Mouse (Mus musculus): Measurements from ENCODE around the gene Pnp. TPM values are rescaled to one million over a fixed set of nuclear protein-coding genes. Genes with fewer than 3 reads are reported as not detected.
"Not testable (repeated sequence)": the region's sequence is repeated elsewhere in the genome, so short reads cannot be mapped to it uniquely, and the experiment has no call there.

The Pnp gene
- polyA plus RNA-seq, 1 experiment, result 219 TPM

- H3K4me1 ChIP-seq (ENCODE audit: control insufficient read depth, insufficient read depth, low read length), result peaks cover 15% of the 10 kb centered on the region
- no peak overlapping the region for H3K4me3 ChIP-seq (ENCODE audit: insufficient read depth, low read length)
- H3K27ac ChIP-seq (ENCODE audit: insufficient read depth, low read depth, low read length), result peak overlapping the region; percentile 18
- TF ChIP-seq CTCF (IDR thresholded peaks at IDR 0.05; ENCODE audit: low read depth, low read length) (no peak), POLR2A (IDR thresholded peaks at IDR 0.05; ENCODE audit: borderline replicate concordance, low read depth, low read length) (no peak)
Measured at GRCm38 (mm10) chr14:50997999-50998666, 67.3 kb downstream of the Pnp start.

DNA sequence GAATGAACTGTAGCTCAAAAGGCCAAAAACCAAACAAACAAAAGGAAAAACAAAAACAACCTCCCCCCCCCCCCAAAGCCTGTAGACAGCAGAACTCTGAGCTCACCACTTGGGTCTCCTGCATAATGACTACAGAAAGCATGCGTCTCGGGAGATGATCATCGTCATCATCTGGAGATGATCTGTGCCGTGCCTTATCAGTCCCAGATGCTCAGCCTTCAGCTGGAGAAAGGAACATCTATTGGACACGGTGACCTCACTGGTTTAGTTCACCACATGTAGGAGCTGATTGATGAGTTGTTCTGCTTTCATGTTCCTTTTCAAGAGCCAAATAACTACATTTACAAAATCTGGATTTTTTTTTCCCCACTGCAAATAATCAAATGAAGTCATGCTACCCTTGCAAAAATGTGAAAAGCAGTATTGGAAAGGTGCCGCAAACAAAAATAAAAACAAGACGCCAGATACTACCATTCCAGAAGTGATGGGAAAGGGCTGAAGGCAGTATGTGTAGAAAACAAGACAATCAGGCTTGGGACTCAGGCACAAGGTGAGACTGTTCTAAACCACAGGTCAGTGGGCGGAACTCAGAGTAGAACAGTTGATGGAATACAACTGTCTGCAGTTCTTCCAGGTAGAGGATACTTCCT is 76.4 kb downstream of the Pnp start, which contains the start of gene Rnase10:
Gene Rnase10 (plus strand): TSS at position 600 of the 650 bp plus-strand sequence.
- Histone ChIP-seq H3K4me3 (ENCODE audit: insufficient read depth, low read length) (no peak within 1 kb of the TSS), H3K4me1 (ENCODE audit: control insufficient read depth, insufficient read depth, low read length) (peaks cover 17% of the 10 kb centered on the region), H3K27ac (ENCODE audit: insufficient read depth, low read depth, low read length) (no peak within 1 kb of the TSS)
- TF ChIP-seq POLR2A (IDR thresholded peaks at IDR 0.05; ENCODE audit: borderline replicate concordance, low read depth, low read length) (no peak), CTCF (IDR thresholded peaks at IDR 0.05; ENCODE audit: low read depth, low read length) (no peak)

DNA sequence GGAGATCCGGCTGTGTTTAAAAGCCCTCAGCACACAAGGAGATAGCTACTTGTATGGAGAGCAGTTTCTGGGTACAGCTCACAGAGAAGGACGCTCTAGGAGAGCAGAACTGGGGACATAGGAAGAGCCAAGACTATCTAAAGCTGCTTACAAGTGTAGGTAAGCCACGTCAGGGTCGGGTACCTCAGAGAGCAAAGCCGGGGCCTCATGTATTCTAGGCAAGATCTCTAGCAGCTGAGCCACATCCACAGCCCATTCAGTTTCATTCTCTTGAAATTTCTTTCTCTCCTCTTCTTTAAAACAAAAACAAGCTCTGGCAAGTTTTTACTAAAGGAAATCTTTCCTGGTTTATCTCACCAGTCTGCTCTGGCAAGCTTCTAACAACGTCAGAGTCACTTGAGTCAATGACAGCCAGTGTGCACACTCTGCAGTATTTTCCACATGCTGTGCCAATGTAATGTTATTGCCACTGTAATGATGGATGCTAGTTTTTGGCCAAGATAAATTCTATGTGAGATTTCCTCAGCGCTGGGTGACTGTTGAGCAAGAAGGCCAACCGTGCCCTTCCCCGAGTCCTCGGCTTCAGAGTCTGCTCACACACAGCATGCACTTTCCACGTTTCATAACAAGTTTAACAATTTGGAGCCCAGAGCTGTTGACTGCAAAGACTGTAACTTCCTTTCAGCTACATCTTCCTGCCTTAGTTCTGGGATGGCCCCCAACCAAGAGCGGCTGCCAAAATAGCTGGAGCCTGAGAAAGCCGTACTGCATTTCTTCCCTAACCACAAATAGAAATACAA is 77.2 kb downstream of the Pnp start:
- H3K27ac ChIP-seq (ENCODE audit: insufficient read depth, low read depth, low read length), result no peak overlapping the region
- H3K4me3 ChIP-seq (ENCODE audit: insufficient read depth, low read length), result no peak overlapping the region
- TF ChIP-seq CTCF (IDR thresholded peaks at IDR 0.05; ENCODE audit: low read depth, low read length) (no peak), POLR2A (IDR thresholded peaks at IDR 0.05; ENCODE audit: borderline replicate concordance, low read depth, low read length) (no peak)
- peaks cover 17% of the 10 kb centered on the region for H3K4me1 ChIP-seq (ENCODE audit: control insufficient read depth, insufficient read depth, low read length)

- no peak for TF ChIP-seq POLR2A (IDR thresholded peaks at IDR 0.05; ENCODE audit: borderline replicate concordance, low read depth, low read length)
- TF ChIP-seq CTCF (IDR thresholded peaks at IDR 0.05; ENCODE audit: low read depth, low read length), result no peak
- H3K4me1 ChIP-seq (ENCODE audit: control insufficient read depth, insufficient read depth, low read length), result peaks cover 17% of the 10 kb centered on the region
- no peak overlapping the region for H3K4me3 ChIP-seq (ENCODE audit: insufficient read depth, low read length)
- H3K27ac ChIP-seq (ENCODE audit: insufficient read depth, low read depth, low read length), result no peak overlapping the region
Measured at GRCm38 (mm10) chr14:51008781-51009180, 77.9 kb downstream of the Pnp start.

GRCm38 (mm10) chr14:51009572-51009971 is 78.7 kb downstream of the Pnp start:
- peaks cover 13% of the 10 kb centered on the region for H3K4me1 ChIP-seq (ENCODE audit: control insufficient read depth, insufficient read depth, low read length)
- no peak for TF ChIP-seq CTCF (IDR thresholded peaks at IDR 0.05; ENCODE audit: low read depth, low read length)
- no peak for TF ChIP-seq POLR2A (IDR thresholded peaks at IDR 0.05; ENCODE audit: borderline replicate concordance, low read depth, low read length)
- H3K4me3 ChIP-seq (ENCODE audit: insufficient read depth, low read length), result no peak overlapping the region
- H3K27ac ChIP-seq (ENCODE audit: insufficient read depth, low read depth, low read length), result no peak overlapping the region

GRCm38 (mm10) chr14:51014724-51015123 is 83.8 kb downstream of the Pnp start:
- H3K4me1 ChIP-seq (ENCODE audit: control insufficient read depth, insufficient read depth, low read length); H3K4me3 ChIP-seq (ENCODE audit: insufficient read depth, low read length); H3K27ac ChIP-seq (ENCODE audit: insufficient read depth, low read depth, low read length): not testable (repeated sequence)

Other genes starting within 250 kb of the Pnp start
- gene Olfr747, start 237.9 kb upstream of the Pnp start, polyA plus RNA-seq (2012; ENCODE audit: insufficient read depth, insufficient read length, missing spikeins), result not detected in 2 replicates
- gene Olfr748, start 223.7 kb upstream of the Pnp start, polyA plus RNA-seq (2012; ENCODE audit: insufficient read depth, insufficient read length, missing spikeins), result not detected in 2 replicates
- gene Olfr749, start 186.0 kb upstream of the Pnp start, polyA plus RNA-seq (2012; ENCODE audit: insufficient read depth, insufficient read length, missing spikeins), result not detected in 2 replicates
- gene Ttc5, start 145.6 kb upstream of the Pnp start, polyA plus RNA-seq (2012; ENCODE audit: insufficient read depth, insufficient read length, missing spikeins), result 49.3 and 55.7 TPM in 2 replicates
- not detected in 2 replicates for gene Ccnb1ip1, start 123.3 kb upstream of the Pnp start, polyA plus RNA-seq (2012; ENCODE audit: insufficient read depth, insufficient read length, missing spikeins)
- gene Parp2, start 123.2 kb upstream of the Pnp start, polyA plus RNA-seq (2012; ENCODE audit: insufficient read depth, insufficient read length, missing spikeins), result 75.2 and 77.4 TPM in 2 replicates
- 206 and 269 TPM in 2 replicates for gene Tep1, start 60.5 kb upstream of the Pnp start, polyA plus RNA-seq (2012; ENCODE audit: insufficient read depth, insufficient read length, missing spikeins)
- 2.0 and 2.1 TPM in 2 replicates for gene Klhl33, start 33.6 kb upstream of the Pnp start, polyA plus RNA-seq (2012; ENCODE audit: insufficient read depth, insufficient read length, missing spikeins)
- 51.1 and 57.9 TPM in 2 replicates for gene Osgep, start 6.2 kb upstream of the Pnp start, polyA plus RNA-seq (2012; ENCODE audit: insufficient read depth, insufficient read length, missing spikeins)
- 16.7 and 21.3 TPM in 2 replicates for gene Apex1, start 6.1 kb upstream of the Pnp start, polyA plus RNA-seq (2012; ENCODE audit: insufficient read depth, insufficient read length, missing spikeins)
- 131 and 158 TPM in 2 replicates for gene Pip4p1, start 226 bp upstream of the Pnp start, polyA plus RNA-seq (2012; ENCODE audit: insufficient read depth, insufficient read length, missing spikeins)
- 7.7 and 45.7 TPM in 2 replicates for gene Gm49342, start 13.4 kb downstream of the Pnp start, polyA plus RNA-seq (2012; ENCODE audit: insufficient read depth, insufficient read length, missing spikeins)
- gene Pnp2, start 24.9 kb downstream of the Pnp start, polyA plus RNA-seq (2012; ENCODE audit: insufficient read depth, insufficient read length, missing spikeins), result 1.7 and 4.5 TPM in 2 replicates
- gene Rnase10, start 76.7 kb downstream of the Pnp start, polyA plus RNA-seq (2012; ENCODE audit: insufficient read depth, insufficient read length, missing spikeins), result not detected in 2 replicates
- gene Rnase9, start 110.8 kb downstream of the Pnp start, polyA plus RNA-seq (2012; ENCODE audit: insufficient read depth, insufficient read length, missing spikeins), result not detected in 2 replicates
- gene Rnase11, start 119.1 kb downstream of the Pnp start, polyA plus RNA-seq (2012; ENCODE audit: insufficient read depth, insufficient read length, missing spikeins), result not detected in 2 replicates
- not detected in 2 replicates for gene Rnase12, start 126.6 kb downstream of the Pnp start, polyA plus RNA-seq (2012; ENCODE audit: insufficient read depth, insufficient read length, missing spikeins)
- gene Olfr750, start 143.4 kb downstream of the Pnp start, polyA plus RNA-seq (2012; ENCODE audit: insufficient read depth, insufficient read length, missing spikeins), result not detected in 2 replicates
- 164 and 169 TPM in 2 replicates for gene Rnase4, start 160.0 kb downstream of the Pnp start, polyA plus RNA-seq (2012; ENCODE audit: insufficient read depth, insufficient read length, missing spikeins)
- 31.9 and 39.4 TPM in 2 replicates for gene Ang, start 160.1 kb downstream of the Pnp start, polyA plus RNA-seq (2012; ENCODE audit: insufficient read depth, insufficient read length, missing spikeins)
- not detected in 2 replicates for gene Eddm3b, start 183.3 kb downstream of the Pnp start, polyA plus RNA-seq (2012; ENCODE audit: insufficient read depth, insufficient read length, missing spikeins)
- 25.6 and 26.6 TPM in 2 replicates for gene Rnase6, start 192.8 kb downstream of the Pnp start, polyA plus RNA-seq (2012; ENCODE audit: insufficient read depth, insufficient read length, missing spikeins)
- not detected in 2 replicates for gene Rnase1, start 215.7 kb downstream of the Pnp start, polyA plus RNA-seq (2012; ENCODE audit: insufficient read depth, insufficient read length, missing spikeins)
- gene Rnase2b, start 231.2 kb downstream of the Pnp start, polyA plus RNA-seq (2012; ENCODE audit: insufficient read depth, insufficient read length, missing spikeins), result not detected in 2 replicates